Mouse (Mus musculus) forebrain, embryonic 14.5 days (tissue): ENCODE results near the gene Rxrg. TPM values are rescaled to one million over a fixed set of nuclear protein-coding genes. Genes with fewer than 3 reads are reported as not detected.

Experiments
- ATAC-seq: fragments of 200-750 bp; cut with Nextera tagmentation; 2 replicates; pipeline ENCODE4 v1.8.0; 2017; ENCODE audit warnings: mild to moderate bottlenecking, moderate library complexity
- DNase-seq: peaks from one replicate; pipeline ENCODE4 v3.0.0-alpha.2; 2015; ENCODE audit warnings: low spot score
- H3K27ac ChIP-seq: fragments of 300-500 bp; sonication (generic); 2 replicates; pipeline ENCODE4 v1.5.1; 2014; ENCODE audit warnings: low read depth, mild to moderate bottlenecking, control low read depth, low read length, moderate library complexity
- H3K27me3 ChIP-seq: fragments of 300-500 bp; sonication (generic); replicated peaks from 2 replicates; pipeline ENCODE4 v1.6.1; 2014; ENCODE audit warnings: low read length, control low read depth, mixed read lengths; ENCODE audit not compliant: control insufficient read depth, insufficient read depth
- H3K36me3 ChIP-seq: fragments of 300-500 bp; sonication (generic); 2 replicates; pipeline ENCODE4 v1.6.1; 2014; ENCODE audit warnings: low read length, control low read depth; ENCODE audit not compliant: control insufficient read depth, insufficient read depth
- H3K4me1 ChIP-seq: fragments of 300-500 bp; sonication (generic); 2 replicates; pipeline ENCODE4 v1.6.1; 2014; ENCODE audit warnings: antibody characterized with exemption, low read length, control low read depth; ENCODE audit not compliant: control insufficient read depth, insufficient read depth
- H3K4me2 ChIP-seq: fragments of 300-500 bp; sonication (generic); 2 replicates; pipeline ENCODE4 v1.6.1; 2014; ENCODE audit warnings: mild to moderate bottlenecking, control low read depth, low read length
- H3K4me3 ChIP-seq: fragments of 300-500 bp; sonication (generic); 2 replicates; pipeline ENCODE4 v1.5.1; 2014; ENCODE audit warnings: low read depth, low read length, control low read depth
- H3K9ac ChIP-seq: fragments of 300-500 bp; sonication (generic); 2 replicates; pipeline ENCODE4 v1.6.1; 2014; ENCODE audit warnings: mild to moderate bottlenecking, low read length, control low read depth, moderate library complexity
- H3K9me3 ChIP-seq: fragments of 300-500 bp; sonication (generic); replicated peaks from 2 replicates; pipeline ENCODE4 v1.6.1; 2016; ENCODE audit warnings: low read length, control low read depth, mixed read lengths; ENCODE audit not compliant: control insufficient read depth
- WGBS: fragments of 180-500 bp; shearing (Covaris S2); extraction: QIAGEN DNeasy Blood & Tissue Kit; methylation state at CpG from one replicate; pipeline ENCODE4 v1.1.7; 2014; 5-methylcytosine and 5-hydroxymethylcytosine counted together
- polyA plus RNA-seq: library from polyadenylated mRNA; unstranded; fragments of >200 nt; fragmentation: Nextera tagmentation; extraction: Ambion mirVana; gene quantifications from 2 replicates; pipeline ENCODE4 v1.2.1, GENCODE M21; 2014

The Rxrg gene
- polyA plus RNA-seq, result 9.3 and 18.6 TPM in 2 replicates

- no peaks in the 10 kb centered on the region; the same call in 1 of the 2 replicates for H3K4me1 ChIP-seq
- no peaks in the 10 kb centered on the region for H3K36me3 ChIP-seq
- H3K9me3 ChIP-seq, result no peaks in the 10 kb centered on the region
- ATAC-seq (peak; percentile 91), DNase-seq (peak; percentile 86)
- H3K27me3 ChIP-seq, result peaks cover 7% of the 10 kb centered on the region; the same call in 1 of the 2 replicates
- peak within 1 kb of the TSS; percentile 79 for H3K4me2 ChIP-seq
- H3K4me3 ChIP-seq, result peak within 1 kb of the TSS; percentile 41
- under 1% methylated on average over 40 of the region's 40 CpGs for WGBS
- peak within 1 kb of the TSS; percentile 62 for H3K9ac ChIP-seq
- peak within 1 kb of the TSS; percentile 58; the same call in 1 of the 2 replicates for H3K27ac ChIP-seq
Observed at GRCm38 (mm10) chr1:167598255-167599081, at the start of gene Rxrg. Rxrg (plus strand) TSS chr1:167598384.

- no peak overlapping the region for H3K27ac ChIP-seq
- H3K27me3 ChIP-seq, result no peaks in the 10 kb centered on the region
- H3K36me3 ChIP-seq, result no peaks in the 10 kb centered on the region
- 81% methylated on average over 6 of the region's 6 CpGs for WGBS
- H3K4me1 ChIP-seq, result no peaks in the 10 kb centered on the region
- ATAC-seq (no peak), DNase-seq (no peak)
- no peak overlapping the region for H3K4me2 ChIP-seq
- H3K9ac ChIP-seq, result no peak overlapping the region
- H3K4me3 ChIP-seq, result no peak overlapping the region
- H3K9me3 ChIP-seq, result no peaks in the 10 kb centered on the region
Observed at GRCm38 (mm10) chr1:167549324-167549723, 48.9 kb upstream of the Rxrg start.

- Histone ChIP-seq H3K27me3 (no peaks in the 10 kb centered on the region), H3K27ac (no peak overlapping the region), H3K4me2 (no peak overlapping the region), H3K4me3 (no peak overlapping the region), H3K36me3 (no peaks in the 10 kb centered on the region), H3K9ac (no peak overlapping the region), H3K4me1 (no peaks in the 10 kb centered on the region), H3K9me3 (no peaks in the 10 kb centered on the region)
- ATAC-seq (no peak), DNase-seq (peak; percentile 13)
- WGBS, result 41% methylated on average over 5 of the region's 5 CpGs
Observed at GRCm38 (mm10) chr1:167551601-167552000, 46.6 kb upstream of the Rxrg start.

- no peak overlapping the region for H3K9ac ChIP-seq
- WGBS, result 74% methylated on average over 6 of the region's 6 CpGs
- H3K36me3 ChIP-seq, result no peaks in the 10 kb centered on the region
- ATAC-seq (no peak), DNase-seq (no peak)
- H3K4me2 ChIP-seq, result no peak overlapping the region
- H3K4me3 ChIP-seq, result no peak overlapping the region
- no peak overlapping the region for H3K27ac ChIP-seq
- H3K27me3 ChIP-seq, result no peaks in the 10 kb centered on the region
- H3K9me3 ChIP-seq, result no peaks in the 10 kb centered on the region
- no peaks in the 10 kb centered on the region for H3K4me1 ChIP-seq
Observed at GRCm38 (mm10) chr1:167553959-167554526, 44.1 kb upstream of the Rxrg start.

- H3K27ac ChIP-seq, result no peak overlapping the region
- no peak for ATAC-seq
- WGBS, result 78% methylated on average over 2 of the region's 2 CpGs
- no peaks in the 10 kb centered on the region for H3K9me3 ChIP-seq
- DNase-seq, result no peak
- H3K27me3 ChIP-seq, result no peaks in the 10 kb centered on the region
- H3K4me1 ChIP-seq, result no peaks in the 10 kb centered on the region
- H3K4me2 ChIP-seq, result no peak overlapping the region
- H3K9ac ChIP-seq, result no peak overlapping the region
- no peaks in the 10 kb centered on the region for H3K36me3 ChIP-seq
- H3K4me3 ChIP-seq, result no peak overlapping the region
Observed at GRCm38 (mm10) chr1:167566571-167566970, 31.6 kb upstream of the Rxrg start.

- H3K27me3 ChIP-seq, result no peaks in the 10 kb centered on the region
- H3K9ac ChIP-seq, result no peak overlapping the region
- no peak for ATAC-seq
- H3K4me3 ChIP-seq, result no peak overlapping the region
- WGBS, result 85% methylated on average over 3 of the region's 3 CpGs
- no peaks in the 10 kb centered on the region for H3K9me3 ChIP-seq
- H3K4me2 ChIP-seq, result no peak overlapping the region
- DNase-seq, result no peak
- H3K36me3 ChIP-seq, result no peaks in the 10 kb centered on the region
- peaks cover 7% of the 10 kb centered on the region; the same call in 1 of the 2 replicates for H3K4me1 ChIP-seq
- H3K27ac ChIP-seq, result no peak overlapping the region
Observed at GRCm38 (mm10) chr1:167579131-167579530, 19.1 kb upstream of the Rxrg start.

GRCm38 (mm10) chr1:167583195-167583594 lies 15.0 kb upstream of the Rxrg start:
- no peaks in the 10 kb centered on the region for H3K9me3 ChIP-seq
- WGBS, result 64% methylated on average over 6 of the region's 6 CpGs
- H3K4me1 ChIP-seq, result peaks cover 8% of the 10 kb centered on the region; the same call in 1 of the 2 replicates
- H3K4me3 ChIP-seq, result no peak overlapping the region
- no peak overlapping the region for H3K4me2 ChIP-seq
- no peak for DNase-seq
- no peak overlapping the region for H3K27ac ChIP-seq
- no peaks in the 10 kb centered on the region for H3K36me3 ChIP-seq
- H3K9ac ChIP-seq, result no peak overlapping the region
- ATAC-seq, result 0 out of 2 replicates have a peak, but pooled peaks have one; percentile 37
- H3K27me3 ChIP-seq, result no peaks in the 10 kb centered on the region

GRCm38 (mm10) chr1:167583888-167584287 lies 14.3 kb upstream of the Rxrg start:
- DNase-seq (peak; percentile 73), ATAC-seq (peak; percentile 94)
- H3K27ac ChIP-seq, result no peak overlapping the region
- H3K4me3 ChIP-seq, result no peak overlapping the region
- peak overlapping the region; percentile 33 for H3K4me2 ChIP-seq
- H3K9ac ChIP-seq, result no peak overlapping the region
- H3K9me3 ChIP-seq, result no peaks in the 10 kb centered on the region
- H3K36me3 ChIP-seq, result no peaks in the 10 kb centered on the region
- H3K4me1 ChIP-seq, result peaks cover 8% of the 10 kb centered on the region; the same call in 1 of the 2 replicates
- no peaks in the 10 kb centered on the region for H3K27me3 ChIP-seq
- 14% methylated on average over 12 of the region's 12 CpGs for WGBS
